Mouse (Mus musculus): ENCODE results near the gene Gm10974.

GRCm38 (mm10) chr7:66339625-66340024, 26.1 kb upstream of the Gm10974 start:
- TF ChIP-seq GATA1 (IDR thresholded peaks at IDR 0.05; ENCODE audit: borderline replicate concordance, low read length) (no peak), FLI1 (IDR thresholded peaks at IDR 0.05; ENCODE audit: low read length) (no peak)
